Mouse (Mus musculus) CH12.LX (cell line): ENCODE measurements around the gene Slc15a4. TPM values are rescaled to one million over a fixed set of nuclear protein-coding genes. Genes with fewer than 3 reads are reported as not detected.

Experiments
- DNase-seq: peaks from one replicate; pipeline ENCODE4 v3.0.0-alpha.2; 2013; ENCODE audit errors: extremely low read depth
- H3K27ac ChIP-seq: 2 replicates; pipeline ENCODE4 v1.5.1; 2012; ENCODE audit warnings: low read depth, mild to moderate bottlenecking, control low read depth, moderate library complexity; ENCODE audit not compliant: insufficient read depth
- H3K27me3 ChIP-seq: replicated peaks from 2 replicates; pipeline ENCODE3; 2012; ENCODE audit warnings: inconsistent platforms
- H3K36me3 ChIP-seq, 2 experiments: replicated peaks in 1 of 2; 2 replicates each; pipeline versions ENCODE3 to v1.6.1; 2012; ENCODE audit warnings: inconsistent platforms in 1 of 2, low read length in 1 of 2, mild to moderate bottlenecking in 1 of 2, mixed read lengths in 1 of 2, moderate library complexity in 1 of 2; ENCODE audit not compliant: control insufficient read depth in 1 of 2, insufficient read depth in 1 of 2
- H3K4me1 ChIP-seq, 2 experiments: 2 replicates each; pipeline ENCODE4 v1.6.1; 2012; ENCODE audit warnings: inconsistent platforms in 1 of 2, moderate library complexity in 1 of 2; ENCODE audit not compliant: insufficient read depth in 2 of 2, control insufficient read depth in 1 of 2
- H3K4me2 ChIP-seq: 2 replicates; pipeline ENCODE4 v1.6.1; 2012; ENCODE audit warnings: low read depth, mild to moderate bottlenecking, control low read depth; ENCODE audit not compliant: poor library complexity, insufficient read depth, severe bottlenecking
- H3K4me3 ChIP-seq, 3 experiments: fragments of 150-350 bp in 1 of 3; sonication (generic) in 1 of 3; replicated peaks in 1 of 3; 2 replicates each; pipeline versions ENCODE3 to v1.5.1; 2011 to 2012; ENCODE audit warnings: low read depth in 2 of 3, low read length in 2 of 3, mild to moderate bottlenecking in 2 of 3, moderate library complexity in 2 of 3, control low read depth in 1 of 3, improper control_type of control experiment in 1 of 3, inconsistent platforms in 1 of 3, mixed read lengths in 1 of 3; ENCODE audit not compliant: poor library complexity in 1 of 3
- H3K79me2 ChIP-seq: replicated peaks from 2 replicates; pipeline ENCODE4 v1.6.1; 2012; ENCODE audit warnings: mild to moderate bottlenecking, moderate library complexity; ENCODE audit not compliant: control insufficient read depth, poor library complexity, insufficient read depth, severe bottlenecking; ENCODE audit errors: extremely low read depth
- H3K9ac ChIP-seq: 2 replicates; pipeline ENCODE4 v1.6.1; 2012; ENCODE audit warnings: low read depth, mild to moderate bottlenecking, control low read depth, moderate library complexity; ENCODE audit not compliant: insufficient read depth
- H3K9me3 ChIP-seq: replicated peaks from 2 replicates; pipeline ENCODE3; 2012; ENCODE audit warnings: low read length, inconsistent platforms, mixed read lengths
- BHLHE40 ChIP-seq: IDR thresholded peaks from 2 replicates; pipeline ENCODE4 v1.6.1; 2011; ENCODE audit warnings: mild to moderate bottlenecking, low read depth, low read length, improper control_type of control experiment
- CHD1 ChIP-seq: IDR thresholded peaks from 2 replicates; pipeline ENCODE4 v1.6.1; 2012; ENCODE audit warnings: low read depth, low read length, improper control_type of control experiment, inconsistent platforms
- CHD2 ChIP-seq: IDR thresholded peaks from 2 replicates; pipeline ENCODE4 v1.6.1; 2011; ENCODE audit warnings: low read length, improper control_type of control experiment
- CTCF ChIP-seq, 2 experiments: IDR thresholded peaks in 1 of 2; conservative IDR thresholded peaks in 1 of 2; 2 replicates each; pipeline ENCODE4 v1.5.1; 2011 to 2012; ENCODE audit warnings: low read depth in 2 of 2, low read length in 2 of 2, improper control_type of control experiment in 1 of 2, inconsistent platforms in 1 of 2, mild to moderate bottlenecking in 1 of 2, moderate library complexity in 1 of 2
- E2F4 ChIP-seq: IDR thresholded peaks from 2 replicates; pipeline ENCODE4 v1.6.1; 2011; ENCODE audit warnings: low read depth, low read length, improper control_type of control experiment; ENCODE audit not compliant: insufficient replicate concordance
- ELF1 ChIP-seq: IDR thresholded peaks from 2 replicates; pipeline ENCODE4 v1.6.1; 2014; ENCODE audit warnings: low read depth, mild to moderate bottlenecking, inconsistent platforms, low read length, improper control_type of control experiment
- EP300 ChIP-seq: IDR thresholded peaks from 2 replicates; pipeline ENCODE4 v1.6.1; 2011; ENCODE audit warnings: low read length, improper control_type of control experiment
- ETS1 ChIP-seq: conservative IDR thresholded peaks from 2 replicates; pipeline ENCODE4 v1.6.1; 2012; ENCODE audit warnings: low read depth, mild to moderate bottlenecking, inconsistent platforms, low read length, improper control_type of control experiment, moderate library complexity
- GABPA ChIP-seq: IDR thresholded peaks from 2 replicates; pipeline ENCODE4 v1.6.1; 2012; ENCODE audit warnings: low read depth, low read length, improper control_type of control experiment, inconsistent platforms; ENCODE audit not compliant: insufficient replicate concordance
- HCFC1 ChIP-seq: IDR thresholded peaks from 2 replicates; pipeline ENCODE4 v1.6.1; 2012; ENCODE audit warnings: low read depth, mild to moderate bottlenecking, inconsistent platforms, low read length, improper control_type of control experiment
- IRF4 ChIP-seq: IDR thresholded peaks from 2 replicates; pipeline ENCODE4 v1.6.1; 2014; ENCODE audit warnings: low read depth, mild to moderate bottlenecking, inconsistent platforms, low read length, improper control_type of control experiment
- JUN ChIP-seq: IDR thresholded peaks from 2 replicates; pipeline ENCODE4 v1.6.1; 2011; ENCODE audit warnings: low read depth, mild to moderate bottlenecking, low read length, improper control_type of control experiment, moderate library complexity; ENCODE audit not compliant: insufficient read depth
- MAFK ChIP-seq: IDR thresholded peaks from 2 replicates; pipeline ENCODE4 v1.6.1; 2011; ENCODE audit warnings: low read length, improper control_type of control experiment; ENCODE audit not compliant: insufficient replicate concordance
- MAX ChIP-seq: IDR thresholded peaks from 2 replicates; pipeline ENCODE4 v1.6.1; 2011; ENCODE audit warnings: low read length, improper control_type of control experiment
- MAZ ChIP-seq: IDR thresholded peaks from 2 replicates; pipeline ENCODE4 v1.6.1; 2012; ENCODE audit warnings: low read depth, mild to moderate bottlenecking, inconsistent platforms, low read length, improper control_type of control experiment, moderate library complexity
- MEF2A ChIP-seq: IDR thresholded peaks from 2 replicates; pipeline ENCODE4 v1.6.1; 2014; ENCODE audit warnings: low read depth, mild to moderate bottlenecking, inconsistent platforms, low read length, improper control_type of control experiment, borderline replicate concordance
- MXI1 ChIP-seq: IDR thresholded peaks from 2 replicates; pipeline ENCODE4 v1.6.1; 2011; ENCODE audit warnings: mild to moderate bottlenecking, low read depth, low read length, improper control_type of control experiment
- NRF1 ChIP-seq: IDR thresholded peaks from 2 replicates; pipeline ENCODE4 v1.6.1; 2014; ENCODE audit warnings: low read depth, mild to moderate bottlenecking, inconsistent platforms, low read length, improper control_type of control experiment, moderate library complexity
- PAX5 ChIP-seq: IDR thresholded peaks from 2 replicates; pipeline ENCODE4 v1.6.1; 2012; ENCODE audit warnings: low read length, inconsistent platforms, mixed read lengths
- POLR2A ChIP-seq: IDR thresholded peaks from 2 replicates; pipeline ENCODE4 v1.6.1; 2011; ENCODE audit warnings: low read depth, mild to moderate bottlenecking, improper control_type of control experiment, low read length
- POLR2AphosphoS2 ChIP-seq: IDR thresholded peaks from 2 replicates; pipeline ENCODE4 v1.6.1; 2011; ENCODE audit warnings: low read depth, low read length, improper control_type of control experiment
- RAD21 ChIP-seq: IDR thresholded peaks from 2 replicates; pipeline ENCODE4 v1.6.1; 2011; ENCODE audit warnings: low read depth, mild to moderate bottlenecking, low read length, improper control_type of control experiment, moderate library complexity
- RCOR1 ChIP-seq: conservative IDR thresholded peaks from 2 replicates; pipeline ENCODE4 v1.6.1; 2012; ENCODE audit warnings: low read depth, mild to moderate bottlenecking, inconsistent platforms, low read length, improper control_type of control experiment
- SIN3A ChIP-seq: IDR thresholded peaks from 2 replicates; pipeline ENCODE4 v1.6.1; 2012; ENCODE audit warnings: low read length, improper control_type of control experiment, inconsistent platforms
- SMC3 ChIP-seq: IDR thresholded peaks from 2 replicates; pipeline ENCODE4 v1.6.1; 2011; ENCODE audit warnings: low read depth, low read length, improper control_type of control experiment
- TBP ChIP-seq: conservative IDR thresholded peaks from 2 replicates; pipeline ENCODE4 v1.6.1; 2011; ENCODE audit warnings: low read depth, low read length, improper control_type of control experiment
- TCF12 ChIP-seq: IDR thresholded peaks from 2 replicates; pipeline ENCODE4 v1.6.1; 2014; ENCODE audit warnings: low read depth, mild to moderate bottlenecking, inconsistent platforms, low read length, improper control_type of control experiment
- USF2 ChIP-seq: conservative IDR thresholded peaks from 2 replicates; pipeline ENCODE4 v1.6.1; 2011; ENCODE audit warnings: low read depth, low read length, improper control_type of control experiment
- ZC3H11A ChIP-seq: IDR thresholded peaks from 2 replicates; pipeline ENCODE4 v1.6.1; 2012; ENCODE audit warnings: low read depth, mild to moderate bottlenecking, inconsistent platforms, low read length, improper control_type of control experiment
- ZKSCAN1 ChIP-seq: IDR thresholded peaks from 2 replicates; pipeline ENCODE4 v1.6.1; 2012; ENCODE audit warnings: low read depth, inconsistent platforms, low read length, improper control_type of control experiment, borderline replicate concordance
- ZMIZ1 ChIP-seq: IDR thresholded peaks from 2 replicates; pipeline ENCODE4 v1.6.1; 2012; ENCODE audit warnings: low read depth, mild to moderate bottlenecking, inconsistent platforms, low read length, improper control_type of control experiment
- ZNF384 ChIP-seq: IDR thresholded peaks from 2 replicates; pipeline ENCODE4 v1.6.1; 2012; ENCODE audit warnings: low read depth, low read length, improper control_type of control experiment, inconsistent platforms
- dilution Hi-C: fragments of 300-500 bp; cut with MboI; formaldehyde crosslinking; loops from 2 replicates; pipeline ENCODE4 v1.14.3; 2020; ENCODE audit warnings: low sequenced_read_pairs; ENCODE audit not compliant: extremely low pct_unique_long_range_greater_than_20kb, extremely low pct_ligation_motif_present
- in situ Hi-C: fragments of 300-500 bp; cut with MboI; formaldehyde crosslinking; loops from 3 replicates; pipeline ENCODE4 v1.14.3; 2019; ENCODE audit warnings: low sequenced_read_pairs, low pct_ligation_motif_present, low pct_unique_long_range_greater_than_20kb, mixed read lengths
- polyA plus RNA-seq: library from polyadenylated mRNA; unstranded; fragments of >175 nt; gene quantifications from 2 replicates; pipeline ENCODE4 v1.2.1, GENCODE M21; 2012; ENCODE audit warnings: low read depth; ENCODE audit not compliant: insufficient read length
- total RNA-seq, 2 experiments: library from RNA; depleted of rRNA; stranded (reverse); fragments of 300-350 nt in 1 of 2; fragments of >200 nt in 1 of 2; gene quantifications; 2 replicates each; pipeline ENCODE4 v1.2.3; 2012 to 2014

Gene Slc15a4
- total and polyA plus RNA-seq, 3 experiments, result 25.7 to 52.7 (median 25.8) TPM

DNA sequence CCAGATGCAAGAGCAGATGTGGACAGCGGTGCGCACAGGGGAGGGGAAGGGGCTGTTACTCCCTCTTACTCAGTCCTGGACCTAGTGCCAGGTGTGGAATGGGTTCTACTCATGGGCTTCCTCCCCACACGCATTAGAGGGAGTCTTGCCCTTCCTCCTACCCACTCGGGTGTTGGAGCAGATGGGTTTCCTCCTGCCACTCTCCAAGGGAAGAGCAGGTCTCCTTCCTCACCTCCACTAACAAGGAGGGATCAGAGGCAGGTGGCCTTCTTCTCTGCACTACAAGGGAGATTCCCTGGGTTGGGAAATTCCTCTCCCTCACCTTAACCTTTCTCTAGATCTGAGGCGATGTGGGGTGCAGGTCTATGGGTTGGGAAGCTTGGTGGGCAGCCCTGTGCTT lies 16.5 kb downstream of the Slc15a4 start:
- H3K27ac ChIP-seq, result peak overlapping the region; percentile 81
- no peaks in the 10 kb centered on the region for H3K9me3 ChIP-seq
- no peak for DNase-seq
- TF ChIP-seq BHLHE40 (no peak), ELF1 (no peak), ZC3H11A (no peak), CTCF (conservative IDR thresholded peaks at IDR 0.05 in 1 of 2, IDR thresholded peaks at IDR 0.05 in 1 of 2; ENCODE audit: low read depth in 2 of 2, low read length in 2 of 2) (no peak), EP300 (no peak), PAX5 (no peak), POLR2AphosphoS2 (no peak), MAX (no peak), ZNF384 (no peak), CHD1 (no peak), ZMIZ1 (no peak), SMC3 (no peak), USF2 (no peak), MXI1 (no peak), MEF2A (no peak), NRF1 (no peak), RAD21 (no peak), IRF4 (no peak), TCF12 (no peak)
- H3K79me2 ChIP-seq, result peaks cover 56% of the 10 kb centered on the region
- in situ Hi-C loops (loop anchor here (25.0 kb wide), 1 partner anchor 1396 kb away; the partner anchor contains the start of genes Ran and Stx2), dilution Hi-C loops (no loop called here)
- peak overlapping the region; percentile 95 to 100 (median 98) for H3K4me3 ChIP-seq
- H3K36me3 ChIP-seq, result peaks cover 0 to 18% of the 10 kb centered on the region in 2 experiments
- H3K4me1 ChIP-seq, result peaks cover 18 to 50% of the 10 kb centered on the region in 2 experiments
- H3K9ac ChIP-seq, result peak overlapping the region; percentile 83
- peak overlapping the region; percentile 53 for H3K4me2 ChIP-seq
- no peaks in the 10 kb centered on the region for H3K27me3 ChIP-seq

GRCm38 (mm10) chr5:127615459-127615858 lies 17.2 kb downstream of the Slc15a4 start:
- Histone ChIP-seq H3K79me2 (peaks cover 63% of the 10 kb centered on the region), H3K27ac (peak overlapping the region; percentile 87), H3K36me3 (peaks cover 0 to 18% of the 10 kb centered on the region in 2 experiments), H3K4me1 (peaks cover 20 to 52% of the 10 kb centered on the region in 2 experiments), H3K27me3 (no peaks in the 10 kb centered on the region), H3K4me2 (peak overlapping the region; percentile 53), H3K9me3 (no peaks in the 10 kb centered on the region), H3K4me3 (peak overlapping the region; percentile 95 to 100 (median 98)), H3K9ac (peak overlapping the region; percentile 83)
- DNase-seq, result peak; percentile 73
- in situ Hi-C loops (loop anchor here (25.0 kb wide), 1 partner anchor 1397 kb away; the partner anchor contains the start of genes Ran and Stx2), dilution Hi-C loops (no loop called here)
- TF ChIP-seq ZMIZ1 (no peak), MXI1 (peak; percentile 49; the same call in 1 of the 2 replicates), PAX5 (no peak), MEF2A (peak; percentile 98), CHD2 (no peak), GABPA (no peak), RCOR1 (no peak), CTCF (conservative IDR thresholded peaks at IDR 0.05 in 1 of 2, IDR thresholded peaks at IDR 0.05 in 1 of 2; ENCODE audit: low read depth in 2 of 2, low read length in 2 of 2) (no peak), EP300 (peak; percentile 77), POLR2A (no peak), JUN (no peak), ELF1 (peak; percentile 38; the same call in 1 of the 2 replicates), SIN3A (peak; percentile 68), TBP (no peak), MAZ (no peak), TCF12 (peak; percentile 78), POLR2AphosphoS2 (no peak), SMC3 (no peak), MAFK (no peak), ETS1 (peak; percentile 89), MAX (0 out of 2 replicates have a peak, but pooled peaks have one; percentile 31), ZNF384 (peak; percentile 88), E2F4 (no peak), HCFC1 (no peak), ZKSCAN1 (no peak)
